Mouse (Mus musculus) neural tube, embryonic 14.5 days (tissue): ENCODE data around the gene Alpk1. TPM values are rescaled to one million over a fixed set of nuclear protein-coding genes. Genes with fewer than 3 reads are reported as not detected.
A peak's percentile ranks its signal among the peaks of the same experiment; 100 is the strongest.

ENCODE experiments used
- ATAC-seq: fragments of 200-750 bp; cut with Nextera tagmentation; 2 replicates; pipeline ENCODE4 v1.8.0; 2017; ENCODE audit warnings: low read depth, mild to moderate bottlenecking, moderate TSS enrichment, moderate library complexity
- H3K27ac ChIP-seq: fragments of 300-500 bp; sonication (generic); 2 replicates; pipeline ENCODE4 v1.5.1; 2014; ENCODE audit warnings: low read depth, mild to moderate bottlenecking, control low read depth, low read length, moderate library complexity, mixed read lengths
- H3K27me3 ChIP-seq: fragments of 300-500 bp; sonication (generic); 2 replicates; pipeline ENCODE4 v1.6.1; 2014; ENCODE audit warnings: low read length; ENCODE audit not compliant: control insufficient read depth, insufficient read depth
- H3K36me3 ChIP-seq: fragments of 300-500 bp; sonication (generic); 2 replicates; pipeline ENCODE4 v1.6.1; 2014; ENCODE audit warnings: low read length, mixed read lengths; ENCODE audit not compliant: control insufficient read depth, insufficient read depth
- H3K4me1 ChIP-seq: fragments of 300-500 bp; sonication (generic); 2 replicates; pipeline ENCODE4 v1.6.1; 2014; ENCODE audit warnings: low read length; ENCODE audit not compliant: control insufficient read depth, insufficient read depth
- H3K4me2 ChIP-seq: fragments of 300-500 bp; sonication (generic); 2 replicates; pipeline ENCODE4 v1.6.1; 2014; ENCODE audit warnings: mild to moderate bottlenecking, low read depth, low read length, control low read depth
- H3K4me3 ChIP-seq: fragments of 300-500 bp; sonication (generic); 2 replicates; pipeline ENCODE4 v1.5.1; 2014; ENCODE audit warnings: low read depth, low read length, control low read depth, mixed read lengths
- H3K9ac ChIP-seq: fragments of 300-500 bp; sonication (generic); replicated peaks from 2 replicates; pipeline ENCODE4 v1.6.1; 2014; ENCODE audit warnings: low read depth, mild to moderate bottlenecking, control low read depth, low read length, mixed read lengths
- H3K9me3 ChIP-seq: fragments of 300-500 bp; sonication (generic); 2 replicates; pipeline ENCODE4 v1.6.1; 2016; ENCODE audit warnings: low read length; ENCODE audit not compliant: control insufficient read depth
- WGBS: fragments of 180-500 bp; shearing (Covaris S2); extraction: QIAGEN DNeasy Blood & Tissue Kit; methylation state at CpG from one replicate; pipeline ENCODE4 v1.1.7; 2014; 5-methylcytosine and 5-hydroxymethylcytosine counted together
- polyA plus RNA-seq: library from polyadenylated mRNA; unstranded; fragments of >200 nt; fragmentation: Nextera tagmentation; extraction: Ambion mirVana; gene quantifications from 2 replicates; pipeline ENCODE4 v1.2.1, GENCODE M21; 2014

The Alpk1 gene
- polyA plus RNA-seq, 1 experiment from 2014 or later = 0.31 TPM

- Histone ChIP-seq H3K9me3 (no peaks in the 10 kb centered on the region), H3K27ac (no peak overlapping the region), H3K4me2 (no peak overlapping the region), H3K27me3 (no peaks in the 10 kb centered on the region), H3K9ac (no peak overlapping the region), H3K4me3 (no peak overlapping the region), H3K4me1 (no peaks in the 10 kb centered on the region), H3K36me3 (peaks cover 45% of the 10 kb centered on the region)
- 93% methylated on average over 7 of the region's 7 CpGs for WGBS
- peak; percentile 38; the same call in 1 of the 2 replicates for ATAC-seq
Observed at GRCm38 (mm10) chr3:127809103-127809502, 28.8 kb upstream of the Alpk1 start.

GRCm38 (mm10) chr3:127807846-127808245 is 27.5 kb upstream of the Alpk1 start:
- ATAC-seq = 0 out of 2 replicates have a peak, but pooled peaks have one; percentile 38
- no peaks in the 10 kb centered on the region for H3K9me3 ChIP-seq
- 25% methylated on average over 5 of the region's 5 CpGs for WGBS
- H3K4me1 ChIP-seq = no peaks in the 10 kb centered on the region
- H3K9ac ChIP-seq = no peak overlapping the region
- no peak overlapping the region for H3K4me3 ChIP-seq
- no peak overlapping the region for H3K4me2 ChIP-seq
- H3K27me3 ChIP-seq = no peaks in the 10 kb centered on the region
- H3K36me3 ChIP-seq = peaks cover 42% of the 10 kb centered on the region
- H3K27ac ChIP-seq = no peak overlapping the region

- no peaks in the 10 kb centered on the region for H3K9me3 ChIP-seq
- no peaks in the 10 kb centered on the region for H3K4me1 ChIP-seq
- no peak overlapping the region for H3K27ac ChIP-seq
- ATAC-seq = no peak
- H3K9ac ChIP-seq = no peak overlapping the region
- H3K27me3 ChIP-seq = no peaks in the 10 kb centered on the region
- no peak overlapping the region for H3K4me3 ChIP-seq
- no peak overlapping the region for H3K4me2 ChIP-seq
- WGBS = 95% methylated on average over 6 of the region's 6 CpGs
- H3K36me3 ChIP-seq = peaks cover 31% of the 10 kb centered on the region
Observed at GRCm38 (mm10) chr3:127805991-127806390, 25.7 kb upstream of the Alpk1 start.

- Histone ChIP-seq H3K27me3 (no peaks in the 10 kb centered on the region), H3K27ac (no peak overlapping the region), H3K4me1 (no peaks in the 10 kb centered on the region), H3K9me3 (no peaks in the 10 kb centered on the region), H3K36me3 (peaks cover 26% of the 10 kb centered on the region), H3K4me3 (no peak overlapping the region), H3K9ac (no peak overlapping the region), H3K4me2 (no peak overlapping the region)
- no peak for ATAC-seq
- WGBS = 63% methylated on average over 12 of the region's 12 CpGs
Observed at GRCm38 (mm10) chr3:127805071-127805470, 24.7 kb upstream of the Alpk1 start.

GRCm38 (mm10) chr3:127804439-127804838 is 24.1 kb upstream of the Alpk1 start:
- Histone ChIP-seq H3K4me2 (no peak overlapping the region), H3K9ac (no peak overlapping the region), H3K4me1 (no peaks in the 10 kb centered on the region), H3K27ac (no peak overlapping the region), H3K27me3 (no peaks in the 10 kb centered on the region), H3K4me3 (no peak overlapping the region), H3K36me3 (peaks cover 19% of the 10 kb centered on the region), H3K9me3 (no peaks in the 10 kb centered on the region)
- WGBS = 81% methylated on average over 4 of the region's 4 CpGs
- no peak for ATAC-seq

- 69% methylated on average over 8 of the region's 8 CpGs for whole genome bisulfite sequencing
- ATAC-seq = no peak
Observed at GRCm38 (mm10) chr3:127802814-127803213, 22.5 kb upstream of the Alpk1 start.

GRCm38 (mm10) chr3:127801162-127801561 is 20.8 kb upstream of the Alpk1 start:
- WGBS = 96% methylated on average over 8 of the region's 8 CpGs
- H3K4me1 ChIP-seq = no peaks in the 10 kb centered on the region
- H3K9ac ChIP-seq = no peak overlapping the region
- no peak for ATAC-seq
- H3K4me3 ChIP-seq = no peak overlapping the region
- no peaks in the 10 kb centered on the region for H3K9me3 ChIP-seq
- H3K27ac ChIP-seq = no peak overlapping the region
- 0 out of 2 replicates have a peak, but pooled peaks cover 3% of the 10 kb centered on the region for H3K36me3 ChIP-seq
- H3K27me3 ChIP-seq = no peaks in the 10 kb centered on the region
- no peak overlapping the region for H3K4me2 ChIP-seq

More at GRCm38 (mm10) chr3:127802814-127803213, 22.5 kb upstream of the Alpk1 start:
- H3K27ac ChIP-seq = no peak overlapping the region
- H3K27me3 ChIP-seq = no peaks in the 10 kb centered on the region
- no peak overlapping the region for H3K4me2 ChIP-seq
- H3K4me3 ChIP-seq = no peak overlapping the region
- no peak overlapping the region for H3K9ac ChIP-seq
- peaks cover 7% of the 10 kb centered on the region for H3K36me3 ChIP-seq
- H3K9me3 ChIP-seq = no peaks in the 10 kb centered on the region
- no peaks in the 10 kb centered on the region for H3K4me1 ChIP-seq

- Histone ChIP-seq H3K36me3 (no peaks in the 10 kb centered on the region), H3K4me1 (no peaks in the 10 kb centered on the region; the same call in 1 of the 2 replicates), H3K27ac (no peak overlapping the region), H3K4me3 (no peak overlapping the region), H3K9ac (no peak overlapping the region), H3K27me3 (peaks cover 3% of the 10 kb centered on the region; the same call in 1 of the 2 replicates), H3K4me2 (no peak overlapping the region), H3K9me3 (no peaks in the 10 kb centered on the region; the same call in 1 of the 2 replicates)
- ATAC-seq = no peak
- 97% methylated on average over 7 of the region's 7 CpGs for WGBS
Observed at GRCm38 (mm10) chr3:127796271-127796670, 15.9 kb upstream of the Alpk1 start.

- no peak overlapping the region for H3K4me2 ChIP-seq
- peaks cover 3% of the 10 kb centered on the region; the same call in 1 of the 2 replicates for H3K27me3 ChIP-seq
- no peaks in the 10 kb centered on the region for H3K36me3 ChIP-seq
- H3K9me3 ChIP-seq = no peaks in the 10 kb centered on the region; the same call in 1 of the 2 replicates
- H3K9ac ChIP-seq = no peak overlapping the region
- H3K27ac ChIP-seq = no peak overlapping the region
- no peak overlapping the region for H3K4me3 ChIP-seq
- ATAC-seq = no peak
- peaks cover 5% of the 10 kb centered on the region; the same call in 1 of the 2 replicates for H3K4me1 ChIP-seq
- WGBS = 97% methylated on average over 3 of the region's 3 CpGs
Observed at GRCm38 (mm10) chr3:127795762-127796161, 15.4 kb upstream of the Alpk1 start.
